Mouse (Mus musculus): ENCODE data around the gene Slc6a16.

DNA sequence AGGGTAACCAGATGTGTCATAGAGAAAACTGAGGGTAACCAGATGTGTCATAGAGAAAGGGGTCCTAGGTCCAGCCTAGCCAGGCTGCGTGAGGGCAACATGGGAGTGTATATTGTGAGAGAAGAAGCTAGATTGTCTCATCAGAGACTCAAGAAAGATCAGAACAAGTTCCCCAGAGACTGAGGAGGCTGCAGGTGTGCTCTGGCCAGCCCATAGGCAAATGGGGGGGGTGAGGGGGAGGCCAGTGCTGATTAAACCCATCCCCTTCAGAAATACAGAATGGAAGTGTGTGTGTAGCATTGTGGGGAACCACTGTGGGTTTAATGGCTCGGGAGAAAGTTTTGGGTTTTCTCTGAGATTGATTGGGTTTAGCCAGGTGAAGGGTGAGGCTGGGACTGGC, 19.2 kb upstream of the Slc6a16 start:
- TF ChIP-seq POLR2A (IDR thresholded peaks at IDR 0.05; ENCODE audit: low read depth, low read length) = no peak
- no peak for TF ChIP-seq CTCF (conservative IDR thresholded peaks at IDR 0.05; ENCODE audit: insufficient read depth, insufficient read length, low read depth, low read length)

Data from kidney, adult 2 months (tissue).